Mouse (Mus musculus) brain, embryonic 14.5 days (tissue): ENCODE data around the gene Dqx1.

Experiments used
- CTCF ChIP-seq: fragments of 200-500 bp; IDR thresholded peaks from 2 replicates; pipeline ENCODE4 v1.5.1; 2012; ENCODE audit warnings: inconsistent platforms, mild to moderate bottlenecking, moderate library complexity, borderline replicate concordance; ENCODE audit not compliant: insufficient read depth, insufficient read length; ENCODE audit errors: extremely low read depth
- POLR2A ChIP-seq: fragments of 200-500 bp; IDR thresholded peaks from 2 replicates; pipeline ENCODE4 v1.6.1; 2012; ENCODE audit warnings: mild to moderate bottlenecking, inconsistent platforms, borderline replicate concordance; ENCODE audit not compliant: poor library complexity, insufficient read depth, insufficient read length, severe bottlenecking; ENCODE audit errors: extremely low read depth

GRCm38 (mm10) chr6:83038496-83039012 lies 19.1 kb upstream of the Dqx1 start:
- TF ChIP-seq CTCF (no peak), POLR2A (no peak)
